In genomic region chr2:38207752-38208151, GRCm38 (mm10) we compare ENCODE assay signal across 11 mouse cellular contexts.
"Had no signal": no experiment of that assay in that cellular context is flagged by ENCODE, and none has a peak within 500 bp of the region (broad histone marks: within the 10 kb centered on the region; RNA-seq: fewer than 3 reads in every experiment).

No protein-coding gene starts in this region.

- ATAC-seq: midbrain, embryonic 16.5 days had no signal

- DNase-seq: lung, adult 18-20 months; lung, embryonic 14.5 days; lung, postnatal 10 days; lung, postnatal 4 days; midbrain, embryonic 14.5 days; right cerebral cortex, postnatal 14 days; spleen, adult 18-20 months; thymus, adult 18-20 months; thymus, postnatal 14 days; thymus, postnatal 36 days had no signal
